Mouse (Mus musculus) megakaryocyte-erythroid progenitor cell, adult 5-6 weeks (primary cell): Measurements from ENCODE around the gene Zfand3. TPM values are rescaled to one million over a fixed set of nuclear protein-coding genes. Genes with fewer than 3 reads are reported as not detected.

ENCODE experiments used
- ATAC-seq: replicated peaks from 2 replicates; pipeline ENCODE4 v1.8.0; 2016; ENCODE audit warnings: mild to moderate bottlenecking, inconsistent platforms; ENCODE audit not compliant: severe bottlenecking, poor library complexity, low FRiP score, low TSS enrichment
- total RNA-seq, 2 experiments: library from RNA; stranded (forward) in 1 of 2; stranded (reverse) in 1 of 2; fragments of 200-1000, 215-1000 nt in 1 of 2; fragments of >200 nt in 1 of 2; fragmentation: Nextera tagmentation in 1 of 2; gene quantifications; 2 replicates each; pipeline ENCODE4 v1.2.3; 2014 to 2017

The Zfand3 gene
- total RNA-seq, 2 experiments from 2014 or later = 4.9 to 9.5 TPM

DNA sequence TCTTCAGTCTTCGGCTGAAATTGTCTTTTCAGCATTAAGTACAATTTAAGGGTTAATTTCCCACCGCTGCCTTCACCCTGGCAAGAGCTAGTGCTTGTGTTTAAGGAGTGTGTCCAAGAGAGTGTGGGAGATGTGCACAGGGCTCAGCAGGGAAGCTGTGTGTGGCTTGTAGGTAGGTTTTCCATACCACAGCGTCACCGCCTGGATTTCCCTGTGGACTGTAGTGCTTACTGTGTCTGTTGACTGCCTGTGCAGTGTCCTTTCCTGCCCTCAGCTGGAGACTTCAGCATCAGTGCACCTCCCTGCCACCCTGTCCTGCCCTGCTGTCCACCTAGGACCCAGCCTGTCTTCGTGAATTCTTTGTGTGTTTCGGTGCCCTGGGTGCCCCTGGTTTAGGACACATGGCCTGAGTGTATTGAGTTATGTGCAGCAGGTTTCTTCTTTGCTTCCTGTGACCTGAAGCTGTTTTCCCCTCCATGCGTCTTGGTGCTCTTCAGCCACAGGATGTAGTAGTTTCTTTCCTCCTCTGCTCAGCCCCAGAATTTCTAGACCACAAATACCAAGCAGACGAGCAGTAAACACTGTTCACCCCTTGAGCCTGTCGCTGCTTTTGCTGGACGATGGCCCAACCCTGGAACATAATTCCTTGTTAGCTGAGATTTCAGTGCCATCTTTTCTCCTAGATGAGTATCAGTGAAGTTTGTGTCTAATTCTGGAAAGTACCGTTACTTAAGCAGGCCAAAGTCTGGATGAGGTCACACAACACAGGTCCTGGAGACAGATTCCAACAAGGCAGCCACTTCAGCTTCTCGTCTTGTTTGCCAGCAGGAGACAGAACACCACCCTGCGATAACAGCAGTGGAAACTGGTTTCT, 195.1 kb downstream of the Zfand3 start:
- ATAC-seq = no peak

DNA sequence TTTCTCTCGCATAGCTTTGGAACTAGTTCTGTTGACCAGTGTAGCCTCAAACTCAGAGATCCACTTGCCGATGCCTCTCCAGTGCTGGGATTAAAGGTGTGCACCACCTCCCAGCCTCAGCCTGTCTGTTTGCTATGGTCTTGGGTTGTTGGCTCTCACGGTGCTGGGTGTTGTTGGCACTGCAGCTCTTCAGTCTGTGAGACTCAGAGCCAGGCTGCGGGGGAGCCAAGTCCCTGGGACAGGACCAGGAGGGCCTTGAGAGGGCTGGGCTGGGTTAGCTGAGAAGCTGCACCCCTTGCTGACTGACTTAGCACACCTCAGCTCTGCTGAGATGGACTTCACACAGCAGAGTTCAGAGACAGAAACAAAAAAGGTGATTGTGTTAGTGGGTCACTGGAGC, 195.8 kb downstream of the Zfand3 start:
- no peak for ATAC-seq

DNA sequence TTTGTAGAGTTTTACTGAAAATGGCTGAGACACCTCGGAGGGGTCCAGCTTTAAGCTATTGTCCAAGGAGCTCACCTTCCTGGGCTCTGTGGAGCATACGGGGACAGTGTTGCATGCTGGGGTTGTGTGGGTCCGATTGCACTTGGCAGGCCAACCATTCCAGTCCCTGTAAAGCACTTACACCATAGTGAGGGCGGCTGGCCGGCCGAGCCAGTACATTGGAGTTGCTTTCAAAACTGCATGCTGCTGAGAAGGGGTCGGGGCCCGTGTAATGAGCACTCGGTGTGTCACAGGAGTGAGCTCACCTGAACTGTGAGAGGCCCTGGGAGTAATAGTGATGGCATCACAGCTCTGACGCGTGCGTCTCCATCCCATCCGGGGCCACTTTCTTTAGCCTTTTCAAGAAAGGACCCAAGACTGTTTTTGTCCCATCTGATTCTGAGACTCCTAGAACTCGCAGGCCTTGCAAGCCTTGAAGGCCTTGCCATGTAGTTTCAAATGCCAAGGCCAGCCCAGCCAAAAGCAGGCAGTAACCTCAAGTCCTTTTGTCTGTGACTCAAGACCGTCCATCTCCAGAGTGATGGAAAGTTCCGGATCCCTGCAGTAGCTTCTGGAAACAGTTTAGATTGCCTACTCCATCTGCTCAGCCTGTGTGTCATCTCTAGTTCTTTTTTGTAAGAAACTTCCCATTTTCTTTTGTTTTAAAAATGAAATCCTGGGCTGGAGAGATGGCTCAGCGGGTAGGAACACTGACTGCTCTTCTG, 200.7 kb downstream of the Zfand3 start:
- no peak for ATAC-seq

DNA sequence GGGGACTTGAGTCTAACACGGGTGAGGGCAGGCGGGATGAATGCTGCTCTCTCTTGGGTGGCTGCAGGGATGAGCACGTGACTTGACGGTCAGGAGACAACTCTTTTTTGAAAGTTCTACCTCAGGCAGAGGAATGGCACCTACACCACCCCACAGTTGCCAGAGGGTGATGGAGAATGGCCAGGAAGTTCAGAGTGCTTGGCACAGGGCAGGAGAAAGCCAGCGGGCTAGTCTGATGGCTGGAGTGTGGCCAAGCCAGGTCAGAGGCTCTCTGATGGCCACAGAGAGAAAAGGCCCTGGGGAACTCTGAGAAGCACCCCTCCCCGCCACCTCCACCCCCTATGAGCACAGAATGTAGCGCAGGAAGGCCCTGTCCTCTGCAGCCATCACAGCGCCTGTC, 205.7 kb downstream of the Zfand3 start:
- ATAC-seq = no peak

DNA sequence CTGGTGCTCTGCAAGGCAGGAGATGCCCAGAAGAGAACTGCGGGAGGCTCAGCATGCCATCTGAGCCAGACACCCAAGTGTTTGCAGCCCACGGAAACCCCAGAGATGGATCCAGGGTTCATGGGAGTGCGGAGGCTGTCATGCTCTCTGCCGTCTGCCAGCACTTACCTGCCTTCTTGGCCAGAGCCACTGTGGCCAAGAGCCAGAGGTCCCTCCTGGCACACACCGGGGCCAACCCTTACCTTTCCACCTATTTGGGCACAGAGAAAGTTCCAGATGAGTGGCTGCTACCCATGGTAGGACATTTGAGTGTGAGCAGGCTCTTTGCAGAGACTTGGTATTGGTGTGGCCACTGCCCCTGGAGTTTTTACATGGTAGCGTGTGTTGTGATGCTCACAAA, 206.4 kb downstream of the Zfand3 start:
- no peak for ATAC-seq

DNA sequence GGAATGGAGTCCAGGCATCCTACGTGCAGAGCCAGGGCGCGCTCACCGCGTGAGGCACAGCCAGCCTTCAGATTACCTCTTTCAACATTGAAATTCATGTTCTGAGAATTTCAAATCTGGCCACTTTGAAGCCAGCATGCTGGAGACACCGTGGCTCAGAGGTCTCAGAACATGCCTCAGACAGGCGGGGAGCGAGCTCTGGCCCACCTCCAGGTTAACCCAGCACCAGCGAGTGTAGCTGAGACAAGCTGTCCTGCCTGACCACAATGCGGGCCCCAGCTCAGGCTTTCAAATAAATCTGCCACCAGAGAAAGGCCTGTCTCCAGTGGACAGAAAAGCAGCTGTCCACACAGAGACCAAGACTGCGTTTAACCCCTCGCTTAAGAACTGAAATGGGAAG, 208.1 kb downstream of the Zfand3 start:
- ATAC-seq = no peak

DNA sequence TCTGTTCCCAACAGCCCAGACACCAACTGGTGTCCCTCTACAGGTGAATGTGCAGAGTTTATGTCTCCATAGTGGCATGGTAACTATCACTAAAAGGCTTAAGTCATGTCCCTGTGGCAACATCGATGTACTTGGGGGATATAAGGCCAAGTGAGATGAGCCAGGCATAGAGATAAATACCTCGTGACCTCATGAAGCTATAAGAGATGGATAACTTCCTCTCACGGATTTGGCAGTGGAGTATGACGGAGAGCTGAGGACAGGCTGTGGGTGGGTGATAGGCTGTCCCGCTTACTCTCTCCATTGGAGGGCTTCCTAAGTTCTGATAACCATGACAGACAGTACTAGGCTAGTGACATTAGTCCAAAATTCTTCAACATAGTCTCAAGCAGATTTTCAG, 208.8 kb downstream of the Zfand3 start:
- no peak for ATAC-seq

DNA sequence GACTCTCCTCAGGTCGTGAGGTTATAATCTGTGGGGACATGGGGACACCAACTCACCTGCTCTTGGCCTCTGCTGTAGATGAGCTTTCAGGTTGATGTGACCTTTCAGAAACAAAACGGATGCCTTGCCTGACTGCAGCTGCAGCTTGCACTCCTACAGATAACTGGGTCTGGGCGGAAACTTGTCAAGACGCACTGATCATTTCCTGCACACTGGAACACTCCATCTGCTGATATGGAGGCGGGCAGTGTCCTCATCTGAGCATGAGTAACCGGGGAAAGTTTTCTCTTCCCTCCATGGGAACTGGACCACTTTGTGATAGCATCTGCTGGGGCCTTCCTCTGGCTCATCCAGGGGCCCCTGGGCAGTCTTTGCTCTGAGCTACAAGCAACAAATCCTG, 209.9 kb downstream of the Zfand3 start:
- ATAC-seq = no peak

DNA sequence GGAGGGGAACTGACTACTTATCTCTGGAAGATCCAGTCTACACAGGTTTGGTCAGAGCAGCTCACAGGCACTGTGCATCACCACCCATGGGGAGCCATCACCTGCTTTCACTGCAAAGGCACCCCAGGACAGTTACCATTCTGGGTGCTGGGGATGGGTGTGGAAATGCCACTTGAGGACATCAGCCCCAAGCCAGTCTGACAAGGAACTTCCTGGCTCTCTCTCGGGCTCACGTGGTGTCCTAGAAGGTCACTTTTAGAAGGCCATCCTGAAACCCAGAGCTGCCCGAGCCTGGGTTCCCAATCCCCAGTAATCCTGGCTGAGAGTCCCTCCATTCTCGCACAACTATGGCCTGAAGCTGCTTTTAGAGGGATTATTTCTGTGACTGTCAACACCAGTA, 211.2 kb downstream of the Zfand3 start:
- no peak for ATAC-seq

DNA sequence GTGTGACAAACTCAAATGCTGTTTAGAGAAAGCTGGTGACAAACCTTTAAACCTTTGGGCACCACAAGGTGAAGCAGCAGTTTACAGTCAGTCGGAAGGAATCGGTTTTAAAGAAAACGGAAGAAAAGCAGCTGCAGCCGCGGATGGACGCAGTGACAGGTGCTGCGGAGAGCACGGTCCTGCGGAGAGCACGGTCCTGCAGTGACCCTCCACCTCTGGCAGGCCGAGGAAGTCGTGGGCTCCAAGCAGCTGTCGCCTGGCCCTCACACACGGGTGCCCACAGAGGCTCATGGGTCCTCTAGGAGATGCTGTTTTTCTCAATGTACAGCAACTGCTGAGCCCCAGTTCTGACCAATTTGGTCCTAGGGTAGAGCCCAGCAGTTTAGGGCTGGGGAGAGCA, 217.1 kb downstream of the Zfand3 start:
- ATAC-seq = no peak

DNA sequence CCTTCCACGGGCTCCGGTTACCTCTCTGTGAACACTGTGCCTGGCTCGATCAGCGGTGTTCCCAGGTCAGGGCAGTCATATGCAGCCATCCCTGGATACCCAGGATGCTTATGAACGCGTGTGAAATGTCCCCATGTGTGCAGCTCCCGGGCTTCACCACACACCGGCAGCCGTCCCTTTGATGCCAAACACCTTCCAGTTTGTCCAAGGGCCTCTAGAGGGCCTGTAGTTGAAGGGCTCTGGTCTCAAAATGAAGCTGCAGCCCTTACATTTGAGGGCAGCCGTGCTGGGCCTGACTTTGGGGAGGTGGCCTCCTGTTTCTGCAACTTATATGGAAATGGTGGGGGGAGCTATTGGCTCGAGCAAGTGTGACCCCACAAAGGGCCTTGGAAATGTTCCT, 217.8 kb downstream of the Zfand3 start:
- ATAC-seq = no peak

DNA sequence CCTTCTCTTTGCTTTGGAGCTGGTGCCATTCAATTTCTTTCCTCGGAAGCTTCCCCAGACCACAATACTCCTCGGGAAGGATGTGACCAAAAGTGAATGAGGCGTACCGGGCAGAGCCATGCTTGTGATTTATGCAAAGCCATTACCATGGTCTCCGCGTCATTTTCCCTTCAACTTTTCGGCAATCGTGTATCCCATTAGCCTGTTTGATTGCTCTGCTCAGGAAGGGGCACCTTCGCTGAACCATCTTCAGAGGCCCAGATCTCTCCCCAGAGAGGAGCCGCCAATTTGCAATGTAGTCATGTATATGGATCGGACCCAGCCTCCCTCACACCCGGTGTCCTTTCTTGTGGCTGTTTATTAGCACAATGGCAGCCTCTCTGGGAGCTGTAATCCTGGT, 218.3 kb downstream of the Zfand3 start:
- no peak for ATAC-seq

DNA sequence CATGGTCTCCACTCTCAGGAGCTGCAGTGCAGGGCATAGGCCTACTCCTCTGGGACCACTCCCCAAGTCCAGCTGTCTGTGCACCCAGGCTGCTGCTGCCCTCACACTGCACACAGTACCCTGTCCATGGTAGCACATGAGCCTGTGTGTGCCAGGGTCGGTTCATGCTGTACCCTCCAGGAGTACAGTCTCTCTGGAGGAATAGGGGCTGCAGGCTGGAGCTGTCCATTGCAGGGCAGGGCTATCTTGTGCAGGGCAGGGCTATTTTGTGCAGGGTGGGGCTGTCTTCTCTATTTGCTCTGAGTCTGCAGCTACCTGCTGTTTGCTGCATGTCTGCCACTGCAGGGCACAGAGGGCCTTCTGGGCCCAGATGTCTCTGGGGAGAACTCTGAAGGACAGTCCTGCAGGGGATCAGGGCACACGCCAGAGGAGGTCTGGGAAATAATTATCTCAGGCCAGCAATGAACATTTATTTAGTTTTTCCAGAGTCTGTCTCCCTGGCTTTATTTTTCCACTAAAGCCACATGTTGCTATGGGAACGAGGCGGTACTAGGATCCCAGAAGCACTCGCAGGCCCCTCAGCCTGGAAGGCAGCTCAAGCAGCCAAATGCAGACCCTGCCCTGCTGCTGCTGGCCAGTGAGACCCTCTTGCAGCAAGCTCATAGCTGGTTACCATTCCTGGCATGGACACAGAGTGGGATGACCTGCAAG, 220.7 kb downstream of the Zfand3 start:
- no peak for ATAC-seq

DNA sequence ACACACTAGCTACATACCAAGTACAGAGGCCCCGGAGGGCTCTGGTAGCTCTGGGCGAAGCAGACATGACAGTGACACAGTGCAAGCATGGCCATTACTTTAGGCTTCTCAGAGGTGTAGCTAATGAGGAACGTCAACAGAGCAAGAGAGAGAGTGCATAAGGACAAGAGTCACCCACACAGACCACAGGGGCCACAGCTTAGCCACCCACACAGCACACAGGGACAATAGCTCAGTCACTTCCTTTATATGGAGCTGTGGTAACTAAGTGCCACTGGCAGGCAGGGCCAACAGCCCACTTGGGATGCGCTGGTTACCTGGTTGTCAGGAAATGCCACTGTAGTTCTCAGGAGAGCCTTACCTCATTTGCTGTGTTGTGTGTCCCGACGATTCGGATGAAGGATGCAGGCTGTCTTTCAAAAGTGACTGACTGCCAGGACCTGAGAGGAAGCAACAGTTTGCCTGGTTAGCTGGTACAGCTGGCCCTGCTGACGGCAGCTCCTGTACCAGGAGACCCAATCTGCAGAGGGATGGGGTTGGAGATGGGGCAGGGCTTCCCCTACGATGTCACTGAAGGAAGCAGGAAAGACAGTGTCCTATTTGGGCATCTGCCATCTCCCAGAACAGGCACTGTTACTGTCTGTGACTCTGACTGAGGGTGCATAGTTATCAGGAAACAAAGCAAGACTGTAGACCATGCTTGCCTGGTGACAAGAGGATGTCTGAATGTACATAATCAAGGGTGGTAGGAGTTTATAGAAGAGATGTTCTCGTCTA, 224.1 kb downstream of the Zfand3 start:
- ATAC-seq = no peak

DNA sequence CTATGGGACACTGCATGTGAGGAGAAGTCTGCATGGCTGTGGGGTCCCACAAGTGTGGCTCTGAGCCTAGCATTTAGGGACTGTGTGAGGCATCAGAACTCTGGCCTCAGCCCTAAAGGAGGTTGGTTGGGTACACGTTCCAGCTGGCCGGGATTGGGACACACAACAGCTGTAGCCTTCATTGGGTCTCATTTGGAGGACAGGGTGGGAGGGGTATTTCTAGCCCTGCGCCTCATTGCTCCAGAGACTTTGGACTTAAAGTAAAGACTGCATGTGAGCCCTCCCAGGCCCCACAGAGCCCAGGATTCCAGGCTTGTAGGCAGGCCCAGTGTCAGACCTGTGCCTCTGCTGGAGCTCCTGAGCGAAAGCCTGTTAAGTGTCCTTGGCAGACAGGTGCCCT, 225.9 kb downstream of the Zfand3 start:
- ATAC-seq = no peak

DNA sequence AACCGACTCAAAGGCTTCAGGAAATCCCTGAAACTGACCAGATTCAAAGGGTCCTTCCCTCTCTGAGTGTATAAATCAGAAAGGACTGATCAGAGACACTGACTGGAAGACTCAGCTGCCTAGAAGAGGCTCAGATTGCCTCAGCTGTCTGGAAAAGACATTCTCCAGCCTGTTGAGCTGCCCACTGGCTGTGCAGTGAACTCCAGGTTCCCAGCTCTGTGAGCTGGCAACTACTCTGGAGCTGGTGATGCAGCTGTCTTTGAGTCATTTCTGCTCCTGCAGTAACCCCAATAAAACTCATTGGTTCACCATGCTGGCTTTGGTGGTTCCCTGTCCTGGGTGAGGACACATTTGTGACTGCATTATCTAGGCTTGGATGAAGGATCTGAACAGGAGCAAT, 226.9 kb downstream of the Zfand3 start:
- no peak for ATAC-seq

DNA sequence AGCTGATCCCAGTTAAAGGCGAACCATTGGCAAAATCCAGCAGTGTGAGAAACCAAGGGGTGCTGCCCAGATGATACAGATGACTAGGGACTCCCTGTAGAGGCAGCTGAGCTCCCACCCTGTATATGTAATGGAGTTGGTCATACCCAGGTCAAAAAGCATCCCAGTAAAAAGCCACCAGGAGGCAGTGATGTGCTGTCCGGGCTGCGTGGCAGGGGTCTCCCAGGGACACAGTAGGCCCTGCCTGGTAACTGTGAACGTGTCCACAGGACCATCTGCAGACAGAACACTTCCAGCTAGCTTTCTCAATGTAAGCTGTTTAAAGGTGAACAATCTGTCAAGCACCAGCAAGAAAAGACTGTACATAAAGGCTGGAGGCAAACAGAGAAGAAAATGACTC, 228.2 kb downstream of the Zfand3 start:
- ATAC-seq = no peak

DNA sequence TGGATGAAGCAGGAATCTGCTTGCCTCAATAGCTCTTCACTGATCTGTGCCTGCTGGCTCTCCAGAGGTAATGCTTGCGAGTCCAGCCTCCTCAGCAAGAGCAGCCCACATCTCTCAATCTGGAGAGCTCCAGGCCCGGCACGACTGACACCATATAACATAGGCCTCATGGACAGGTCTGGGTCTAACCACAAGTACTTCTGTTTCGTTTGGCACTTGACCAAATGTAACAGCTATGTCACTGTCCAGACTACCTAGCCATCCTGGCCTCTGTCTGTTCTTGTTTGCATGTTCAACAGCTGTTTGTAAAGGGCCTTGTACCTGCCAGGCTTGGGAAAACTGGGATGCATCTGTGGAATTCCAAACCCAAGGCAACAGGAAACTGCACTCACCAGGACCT, 230.8 kb downstream of the Zfand3 start:
- ATAC-seq = no peak

DNA sequence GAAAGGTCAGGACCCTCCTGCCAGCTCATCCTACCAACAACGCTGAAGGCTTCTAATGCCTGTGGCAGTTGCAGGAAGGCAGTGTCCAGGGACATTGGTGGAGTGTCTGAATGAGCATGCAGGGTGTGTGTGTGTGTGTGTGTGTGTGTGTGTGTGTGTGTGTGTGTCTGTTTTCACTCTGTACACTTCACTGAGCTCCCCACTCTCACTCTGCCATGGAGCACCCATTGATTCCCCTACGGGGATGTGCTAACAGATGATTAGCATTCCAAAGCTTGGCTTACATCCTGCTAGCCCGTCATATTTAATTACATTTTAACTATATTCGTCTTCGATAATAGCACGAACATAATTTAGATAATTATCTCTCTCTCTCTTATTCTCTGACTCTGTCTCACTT, 232.1 kb downstream of the Zfand3 start:
- no peak for ATAC-seq

DNA sequence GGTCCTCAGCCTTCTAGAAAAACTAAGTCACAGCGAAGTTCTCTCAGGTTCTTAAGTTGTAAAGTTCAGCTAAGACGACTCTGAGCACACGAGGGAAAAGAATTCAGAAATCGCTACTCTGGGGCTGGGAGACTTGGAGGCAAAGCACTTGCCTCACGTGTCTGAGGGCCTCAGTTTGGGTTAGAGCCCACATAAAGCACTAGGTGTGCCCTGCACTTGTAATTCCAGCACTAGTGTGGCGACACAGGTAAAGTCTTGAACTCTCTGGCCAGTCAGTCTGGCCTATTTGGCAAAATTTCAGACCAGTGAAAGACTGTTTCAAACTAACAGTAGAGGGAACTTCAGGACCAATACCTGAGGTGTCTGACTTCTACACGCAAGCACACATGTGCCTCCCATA, 233.1 kb downstream of the Zfand3 start:
- no peak for ATAC-seq
